Mouse (Mus musculus) thymus, postnatal 25 days (tissue): ENCODE measurements at regions not wholly inside any gene's neighbourhood (a gene's known extent, or its start where the extent isn't known, plus 50 kb on each side); places are given as distances from the start of the nearest gene placed in this dataset.

ENCODE experiments used
- DNase-seq: peaks from one replicate; pipeline ENCODE4 v3.0.0; 2022

DNA sequence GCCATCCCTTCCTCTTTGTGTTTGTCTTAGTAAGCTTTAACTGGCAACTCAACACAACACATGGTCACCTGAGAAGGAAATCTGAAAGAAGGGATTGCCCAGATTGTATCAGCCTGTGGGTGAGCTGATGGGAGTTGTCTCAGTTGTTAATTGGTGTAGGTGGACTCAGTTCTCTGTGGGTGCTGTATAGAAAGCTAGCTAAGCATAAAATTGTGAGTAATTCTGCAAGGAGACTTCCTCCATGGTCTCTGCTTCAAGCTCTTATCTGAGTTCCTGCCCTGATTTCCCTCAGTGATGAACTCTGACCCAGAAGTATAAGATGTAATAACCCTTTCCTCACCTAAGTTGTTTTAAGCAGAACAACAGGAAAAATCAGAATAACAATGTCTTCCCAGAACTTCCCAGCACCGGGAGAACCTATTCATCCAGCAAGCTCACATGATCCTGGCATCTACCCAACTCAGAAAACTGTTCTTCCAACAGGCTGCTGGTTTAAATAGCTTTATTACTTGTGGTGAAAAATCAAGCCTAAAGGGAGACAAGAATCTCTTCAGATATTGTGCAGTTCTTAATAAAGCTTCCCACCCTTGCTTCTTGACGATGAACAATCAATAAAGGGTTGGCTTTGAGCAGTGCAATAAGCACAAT, 487.7 kb upstream of the Cdh4 start:
- DNase-seq = no peak

GRCm38 (mm10) chr2:178958829-178959228, 483.4 kb upstream of the Cdh4 start:
- no peak for DNase-seq

DNA sequence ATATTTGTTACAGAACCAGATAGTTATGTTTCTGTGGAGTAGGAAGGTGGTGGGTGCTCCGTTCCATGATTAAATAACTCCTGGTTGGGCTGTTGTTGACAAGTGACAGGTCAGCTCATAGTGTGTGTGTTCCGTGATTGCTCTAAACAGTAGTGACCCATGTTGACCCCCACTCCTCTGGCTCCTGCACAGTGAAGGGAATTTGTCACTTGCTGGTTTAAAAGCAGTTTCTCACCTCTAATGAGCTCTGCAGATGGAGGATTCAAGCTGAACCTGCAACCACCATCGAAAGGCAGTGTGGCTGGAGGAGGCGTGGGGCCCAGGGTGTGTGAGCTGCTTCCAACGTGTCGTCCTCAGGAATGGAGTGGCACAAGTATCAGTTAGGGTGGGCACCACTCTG, 482.6 kb upstream of the Cdh4 start:
- no peak for DNase-seq

DNA sequence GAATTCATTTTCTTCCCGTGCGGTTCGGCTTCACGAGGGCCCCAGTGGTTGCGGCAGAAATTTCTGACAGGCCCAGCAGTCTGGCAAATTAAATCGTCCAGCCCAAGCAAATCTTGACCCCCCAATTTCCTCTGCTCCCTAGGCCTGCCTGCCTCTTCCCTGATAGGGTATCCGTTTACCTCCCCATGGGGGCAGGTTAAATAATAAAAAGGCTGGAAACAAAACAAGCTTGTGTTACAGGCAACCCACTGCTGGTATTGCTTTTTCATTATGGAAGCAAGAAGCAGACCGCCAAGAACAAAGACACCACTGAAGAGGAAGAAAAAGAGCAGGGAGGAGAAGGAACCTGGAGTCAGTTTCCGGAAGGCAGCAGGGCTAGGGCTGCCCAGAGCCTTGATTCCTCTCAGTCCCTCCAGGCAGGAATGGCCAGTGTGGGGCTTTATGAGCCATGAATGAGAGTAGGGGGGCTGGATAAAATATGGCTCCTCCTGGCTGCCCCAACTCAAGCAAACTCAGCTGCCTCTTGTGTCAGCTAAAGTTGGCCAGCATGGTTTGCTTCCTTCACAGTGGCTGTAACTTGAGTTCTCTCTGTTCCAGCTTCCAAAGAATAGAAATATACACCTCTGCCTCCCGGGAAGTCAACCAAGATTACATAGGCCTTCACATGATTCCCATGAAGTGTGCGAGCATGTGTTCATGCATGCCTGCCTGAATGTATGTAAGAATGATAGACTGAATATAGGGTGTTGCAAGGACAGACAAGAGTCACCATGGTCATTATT, 474.5 kb upstream of the Cdh4 start:
- DNase-seq = no peak

- no peak for DNase-seq
Measured at GRCm38 (mm10) chr2:178969732-178970131, 472.5 kb upstream of the Cdh4 start.

DNA sequence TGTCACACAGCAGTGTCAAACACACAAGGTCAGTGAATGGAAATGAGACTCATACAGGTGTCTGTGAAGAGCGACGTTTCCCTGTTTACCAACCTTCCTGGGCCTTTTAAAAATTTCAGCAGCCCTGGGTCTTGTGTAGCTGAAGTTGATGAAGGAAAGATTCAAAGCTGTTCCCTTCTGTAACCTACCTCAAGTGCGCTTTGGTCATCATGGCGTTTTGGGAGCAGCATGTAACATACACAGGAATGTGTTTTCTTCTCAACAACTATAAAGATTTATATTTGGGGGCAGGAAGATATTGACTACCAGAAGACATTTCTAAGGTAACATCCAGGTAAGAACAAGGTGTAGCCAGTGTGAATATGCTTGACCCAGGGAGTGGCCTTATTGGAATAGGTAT, 466.9 kb upstream of the Cdh4 start:
- no peak for DNase-seq

GRCm38 (mm10) chr2:178976046-178976445, 466.2 kb upstream of the Cdh4 start:
- no peak for DNase-seq

DNA sequence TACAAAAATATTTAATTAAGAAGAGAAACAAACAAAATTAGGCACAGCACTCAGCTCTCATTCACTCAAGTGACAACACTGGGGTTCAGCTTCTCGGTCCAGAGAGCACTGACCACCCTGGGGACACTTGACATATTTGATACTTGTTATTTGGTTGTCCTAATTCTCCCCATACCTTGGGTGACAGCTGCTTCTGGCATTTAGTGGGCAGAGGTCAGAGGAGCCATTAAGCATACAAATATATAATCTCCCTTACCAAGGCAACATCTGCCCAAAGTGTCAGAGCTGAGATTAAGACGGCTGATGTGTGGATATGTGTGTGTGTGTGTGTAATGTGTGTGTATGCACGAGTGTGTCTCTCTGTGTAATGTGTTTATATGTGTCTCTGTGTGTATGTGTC, 465.7 kb upstream of the Cdh4 start:
- DNase-seq = no peak

DNA sequence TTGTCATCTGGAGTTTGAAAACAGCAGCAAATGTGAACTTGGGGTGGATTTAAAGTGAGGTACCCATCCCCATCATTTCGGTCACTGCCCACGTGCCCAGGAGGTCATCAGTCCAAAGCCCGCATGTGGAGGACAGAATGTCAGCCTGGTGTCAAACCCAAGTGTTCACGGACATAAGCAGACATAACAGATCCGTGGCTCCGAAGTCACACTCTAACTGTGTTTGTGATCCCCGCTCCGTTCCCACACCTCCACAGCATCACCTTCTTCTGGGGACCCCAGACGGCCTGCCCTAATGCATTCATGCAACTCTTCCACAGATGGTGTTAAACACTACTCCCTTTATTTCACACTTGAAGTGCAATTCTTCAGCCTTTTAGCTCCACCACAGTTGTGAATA, 462.8 kb upstream of the Cdh4 start:
- no peak for DNase-seq

DNA sequence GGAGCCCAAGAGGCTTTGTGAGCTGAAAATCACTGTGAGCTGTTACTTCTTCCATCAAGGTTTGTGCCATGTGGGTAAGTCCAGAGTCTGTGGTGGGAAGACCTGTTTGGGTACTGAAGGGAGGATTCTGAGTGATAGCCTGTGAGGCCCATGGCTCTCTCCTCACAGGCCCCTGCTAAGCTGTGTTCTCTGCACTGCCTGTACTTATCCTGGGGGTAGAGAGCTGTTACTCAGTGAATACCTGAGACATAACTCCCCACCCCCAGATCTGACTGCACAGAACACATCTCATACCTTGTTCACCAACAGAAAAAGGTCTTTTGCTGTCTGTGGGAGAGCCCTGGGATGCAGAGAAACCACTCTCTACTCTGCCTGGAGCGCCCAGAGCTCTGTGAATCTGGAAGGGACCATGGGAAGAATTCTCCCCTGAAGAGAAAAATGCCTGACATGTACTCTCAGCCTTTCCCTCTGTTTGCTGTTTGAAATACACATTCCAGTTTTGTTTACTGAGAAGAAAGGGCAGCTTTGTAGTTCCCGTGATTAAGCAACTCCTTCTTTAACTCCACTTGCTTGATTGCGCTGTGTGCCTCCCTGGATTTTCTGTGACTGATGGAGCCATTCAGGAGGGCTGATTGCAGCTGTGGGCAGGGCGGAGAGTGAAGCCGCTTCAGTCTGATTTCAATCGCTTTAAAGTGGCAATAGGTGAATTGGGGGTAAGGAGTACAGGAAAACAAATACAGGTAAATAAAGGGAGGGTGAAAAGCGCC, 460.3 kb upstream of the Cdh4 start:
- no peak for DNase-seq

DNA sequence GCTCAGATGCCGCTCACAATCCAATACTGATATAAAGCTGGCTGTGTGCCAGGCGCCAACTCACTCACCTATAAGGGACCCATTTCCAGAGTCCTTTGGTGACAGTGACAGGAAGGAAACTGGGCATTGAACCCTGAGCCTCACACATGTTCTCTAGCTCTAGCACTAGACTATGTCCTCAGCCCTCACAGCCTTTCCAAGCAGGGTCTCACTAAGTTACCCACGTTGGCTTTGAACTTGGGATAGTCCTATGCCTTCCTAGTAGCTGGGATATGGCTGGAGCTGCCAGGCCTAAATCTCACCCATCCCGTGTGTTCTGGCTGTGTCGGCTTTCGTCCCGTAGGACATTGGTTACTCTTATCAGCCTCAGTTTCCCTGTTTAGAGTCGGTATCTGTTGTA, 458.4 kb upstream of the Cdh4 start:
- no peak for DNase-seq

GRCm38 (mm10) chr2:178987935-178988334, 454.3 kb upstream of the Cdh4 start:
- no peak for DNase-seq

- no peak for DNase-seq
Measured at GRCm38 (mm10) chr2:178989291-178989690, 452.9 kb upstream of the Cdh4 start.

GRCm38 (mm10) chr2:178989784-178990183, 452.4 kb upstream of the Cdh4 start:
- DNase-seq = no peak

GRCm38 (mm10) chr2:178990959-178991358, 451.3 kb upstream of the Cdh4 start:
- DNase-seq = no peak

DNA sequence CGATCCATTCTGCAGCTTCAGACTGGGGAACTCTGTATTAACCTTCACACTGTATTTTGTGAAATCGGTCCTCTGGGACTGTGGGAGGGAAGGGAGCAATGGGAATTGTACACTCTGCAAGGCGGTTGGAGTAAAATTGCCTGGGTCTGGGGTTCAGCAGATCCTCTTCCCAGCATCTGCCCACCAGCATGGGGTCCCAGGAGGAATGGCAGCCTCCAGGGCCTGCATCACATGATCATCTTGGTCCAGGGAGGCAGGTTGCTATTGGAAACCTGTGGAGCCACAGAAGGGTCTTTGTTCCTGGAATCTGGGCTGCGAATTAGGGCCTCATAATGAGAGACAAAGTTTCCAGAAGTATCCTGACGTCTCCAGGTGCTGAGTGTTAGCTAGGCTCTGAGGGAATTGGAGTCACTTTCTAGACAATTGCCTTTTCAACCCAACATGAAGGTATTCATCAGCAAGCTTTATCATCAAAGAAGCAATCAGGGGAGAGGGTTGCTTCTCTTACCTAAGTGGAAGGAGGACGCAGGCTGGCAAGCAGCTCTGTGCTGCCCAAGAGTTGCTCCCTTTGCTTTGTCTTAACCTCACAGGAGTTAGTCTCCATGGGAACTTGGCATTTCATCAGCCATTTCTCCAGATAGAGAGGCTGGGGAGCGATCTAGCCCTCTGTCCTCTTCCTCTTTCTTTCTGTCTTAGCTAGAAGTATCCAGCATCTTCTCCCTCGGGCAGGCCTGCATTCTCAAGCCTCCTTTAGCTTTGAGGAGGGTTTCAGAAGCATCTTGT, 449.7 kb upstream of the Cdh4 start:
- DNase-seq = no peak

GRCm38 (mm10) chr2:178997921-178998320, 444.3 kb upstream of the Cdh4 start:
- DNase-seq = no peak

GRCm38 (mm10) chr2:179000448-179001081, 441.7 kb upstream of the Cdh4 start:
- no peak for DNase-seq

DNA sequence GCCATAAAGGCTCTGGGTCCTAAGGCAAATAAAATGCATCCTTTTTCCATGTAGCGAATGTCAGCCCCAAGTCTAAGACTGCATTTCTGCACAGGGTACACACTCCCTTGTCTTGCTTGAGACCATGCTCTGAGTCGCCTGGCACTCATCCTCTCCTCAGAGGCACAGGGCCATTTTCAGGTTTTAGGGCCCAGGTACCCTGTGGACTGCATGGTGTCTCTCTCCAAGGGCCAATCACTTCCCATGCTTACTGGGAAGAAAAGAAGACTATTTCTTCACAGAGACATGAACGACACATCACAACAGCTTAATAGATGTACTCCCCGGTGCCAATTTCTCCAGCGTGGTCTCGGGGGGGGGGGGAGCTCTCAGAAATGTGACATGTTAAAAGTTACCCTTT, 434.5 kb upstream of the Cdh4 start:
- no peak for DNase-seq

GRCm38 (mm10) chr2:179013891-179014593, 428.2 kb upstream of the Cdh4 start:
- DNase-seq = no peak

GRCm38 (mm10) chr2:179022675-179023194, 419.5 kb upstream of the Cdh4 start:
- DNase-seq = no peak

DNA sequence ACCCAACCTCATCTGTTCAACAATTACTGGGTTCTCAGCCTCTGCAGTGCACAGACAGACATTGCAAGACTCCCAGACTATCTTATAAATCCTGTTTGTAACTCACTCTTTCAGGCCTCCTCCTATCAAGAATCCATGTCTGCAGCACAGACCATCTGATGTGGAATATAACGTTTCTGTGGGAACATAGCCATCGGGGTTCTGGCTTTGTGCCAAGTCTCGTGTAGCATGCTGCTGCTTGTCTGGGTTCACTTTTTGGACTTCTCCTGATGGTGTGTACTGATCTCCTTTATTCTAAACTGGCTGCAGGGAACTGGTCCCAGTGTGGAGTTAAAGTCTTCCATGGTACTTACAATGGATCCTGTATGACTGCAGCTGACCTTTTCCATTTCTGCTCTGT, 418.0 kb upstream of the Cdh4 start:
- no peak for DNase-seq
